Mouse (Mus musculus): ENCODE results near the gene Spock2. TPM values are rescaled to one million over a fixed set of nuclear protein-coding genes. Genes with fewer than 3 reads are reported as not detected.
"Not testable (repeated sequence)": the region's sequence is repeated elsewhere in the genome, so short reads cannot be mapped to it uniquely, and the experiment has no call there.

The Spock2 gene
- total and polyA plus RNA-seq, 3 experiments: 0.03 TPM; not detected in 2

DNA sequence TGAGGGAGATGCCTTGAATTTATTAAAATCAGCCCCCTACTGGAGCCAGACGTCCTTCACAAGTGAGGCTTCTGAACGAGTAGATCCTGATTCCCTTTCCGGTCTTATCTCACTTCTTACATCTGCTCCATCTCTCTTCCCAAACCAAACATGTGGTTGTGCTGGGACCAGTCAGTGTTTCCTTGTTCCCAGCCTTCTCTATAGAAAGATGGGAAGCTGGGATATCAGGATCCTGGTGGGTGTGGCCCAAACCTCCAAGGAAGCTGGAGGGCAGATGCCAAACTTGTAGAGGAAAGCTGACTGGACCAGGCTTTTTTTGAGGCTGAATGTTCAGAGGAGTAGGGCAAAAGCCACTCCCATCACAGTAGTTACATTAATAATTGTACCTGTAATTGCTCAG is 68.5 kb downstream of the Spock2 start:
- Histone ChIP-seq H3K27ac (ENCODE audit: control insufficient read depth, low read depth, low read length) (no peak overlapping the region), H3K27me3 (ENCODE audit: control insufficient read depth in 1 of 2, insufficient read depth in 2 of 2, low read length in 2 of 2) (no peaks in the 10 kb centered on the region; a peak in 1 of 4 replicates), H3K4me1 (ENCODE audit: control insufficient read depth in 1 of 2, insufficient read depth in 2 of 2, low read length in 2 of 2) (no peaks in the 10 kb centered on the region), H3K9ac (ENCODE audit: control insufficient read depth, low read depth, low read length, poor library complexity, severe bottlenecking) (no peak overlapping the region), H3K79me2 (ENCODE audit: control insufficient read depth, insufficient read depth, low read length, poor library complexity) (no peaks in the 10 kb centered on the region), H3K4me3 (ENCODE audit: control insufficient read depth in 1 of 2, insufficient read depth in 1 of 2, low read depth in 2 of 2, low read length in 2 of 2) (no peak overlapping the region), H3K36me3 (ENCODE audit: control insufficient read depth in 1 of 2, insufficient read depth in 2 of 2, low read length in 2 of 2) (no peaks in the 10 kb centered on the region), H3K9me3 (replicated peaks; ENCODE audit: insufficient read depth, low read length) (no peaks in the 10 kb centered on the region)
- no peak for DNase-seq (ENCODE audit: low read depth, low spot score)
- TF ChIP-seq SMC3 (IDR thresholded peaks at IDR 0.05; ENCODE audit: low read depth, low read length) (no peak), GATA1 (IDR thresholded peaks at IDR 0.05; ENCODE audit: low read depth, low read length) (no peak), NELFE (IDR thresholded peaks at IDR 0.05; ENCODE audit: low read depth, low read length) (no peak), E2F4 (IDR thresholded peaks at IDR 0.05; ENCODE audit: borderline replicate concordance, low read depth, low read length) (no peak), ZMIZ1 (IDR thresholded peaks at IDR 0.05; ENCODE audit: low read depth, low read length) (no peak), NRF1 (IDR thresholded peaks at IDR 0.05; ENCODE audit: insufficient read depth, low read depth, low read length, poor library complexity, severe bottlenecking) (no peak), ZNF384 (IDR thresholded peaks at IDR 0.05; ENCODE audit: low read depth, low read length) (no peak), EP300 (IDR thresholded peaks at IDR 0.05; ENCODE audit: low read depth in 1 of 2, low read length in 2 of 2) (no peak), MYC (IDR thresholded peaks at IDR 0.05; ENCODE audit: low read depth, low read length) (no peak), CHD1 (IDR thresholded peaks at IDR 0.05; ENCODE audit: low read depth, low read length) (no peak), UBTF (IDR thresholded peaks at IDR 0.05; ENCODE audit: borderline replicate concordance, insufficient read depth, low read depth, low read length) (no peak), GABPA (IDR thresholded peaks at IDR 0.05; ENCODE audit: low read depth, low read length) (no peak), ELF1 (IDR thresholded peaks at IDR 0.05; ENCODE audit: low read depth, low read length) (no peak), ZC3H11A (IDR thresholded peaks at IDR 0.05; ENCODE audit: low read depth, low read length) (no peak)

DNA sequence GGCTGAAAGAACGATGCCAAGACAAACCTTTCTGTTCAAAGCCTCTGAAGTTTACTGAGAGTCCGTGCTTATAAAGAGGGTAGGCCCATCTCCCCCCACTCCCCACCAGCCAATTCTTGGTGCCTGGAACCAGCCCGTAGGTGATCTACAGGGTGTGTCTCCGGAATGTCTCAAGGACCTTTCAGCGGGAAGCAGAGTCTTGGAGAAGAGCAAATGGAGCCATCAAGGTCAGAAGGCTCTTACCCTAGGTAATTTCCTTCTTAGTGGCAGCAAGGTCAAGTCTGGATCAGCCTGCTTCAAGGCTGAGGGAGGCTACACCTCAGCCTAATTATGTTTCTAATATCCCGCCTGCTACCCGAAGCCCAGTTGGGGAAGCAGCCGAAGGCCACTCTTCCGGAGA is 69.3 kb downstream of the Spock2 start:
- H3K36me3 ChIP-seq (ENCODE audit: control insufficient read depth in 1 of 2, insufficient read depth in 2 of 2, low read length in 2 of 2); H3K4me3 ChIP-seq (ENCODE audit: control insufficient read depth in 1 of 2, insufficient read depth in 1 of 2, low read depth in 2 of 2, low read length in 2 of 2); DNase-seq (ENCODE audit: low read depth, low spot score); H3K4me1 ChIP-seq (ENCODE audit: control insufficient read depth in 1 of 2, insufficient read depth in 2 of 2, low read length in 2 of 2); H3K9ac ChIP-seq (ENCODE audit: control insufficient read depth, low read depth, low read length, poor library complexity, severe bottlenecking); H3K27ac ChIP-seq (ENCODE audit: control insufficient read depth, low read depth, low read length); H3K79me2 ChIP-seq (ENCODE audit: control insufficient read depth, insufficient read depth, low read length, poor library complexity); H3K9me3 ChIP-seq (replicated peaks; ENCODE audit: insufficient read depth, low read length); H3K27me3 ChIP-seq (ENCODE audit: control insufficient read depth in 1 of 2, insufficient read depth in 2 of 2, low read length in 2 of 2): not testable (repeated sequence)

Other genes with a start within 250 kb of the Spock2 start
- gene Dnajb12, start 226.7 kb upstream of the Spock2 start, total RNA-seq (2012; rRNA removed): 13.3 and 17.2 TPM in 2 replicates
- gene Dnajb12, start 226.7 kb upstream of the Spock2 start, polyA plus RNA-seq (2012; ENCODE audit: insufficient read depth in 1 of 2, insufficient read length in 2 of 2, low read depth in 1 of 2, low replicate concordance in 2 of 2, missing spikeins in 1 of 2): 100 to 1,000 TPM in 1 of 2 experiments, 10 to 100 TPM in 1; 41.7 to 217 TPM
- 2.6 and 40.6 TPM in 2 replicates for gene Ddit4, start 154.4 kb upstream of the Spock2 start, total RNA-seq (2012; rRNA removed)
- 10 to 100 TPM in 1 of 2 experiments, not detected in 1; 11.6 TPM for gene Ddit4, start 154.4 kb upstream of the Spock2 start, polyA plus RNA-seq (2012; ENCODE audit: insufficient read depth in 1 of 2, insufficient read length in 2 of 2, low read depth in 1 of 2, low replicate concordance in 2 of 2, missing spikeins in 1 of 2)
- 17.0 and 17.1 TPM in 2 replicates for gene Ascc1, start 103.4 kb upstream of the Spock2 start, total RNA-seq (2012; rRNA removed)
- 10 to 100 TPM in 1 of 2 experiments, not detected in 1; 37.9 TPM for gene Ascc1, start 103.4 kb upstream of the Spock2 start, polyA plus RNA-seq (2012; ENCODE audit: insufficient read depth in 1 of 2, insufficient read length in 2 of 2, low read depth in 1 of 2, low replicate concordance in 2 of 2, missing spikeins in 1 of 2)
- 61.5 and 73.0 TPM in 2 replicates for gene Anapc16, start 103.1 kb upstream of the Spock2 start, total RNA-seq (2012; rRNA removed)
- gene Anapc16, start 103.1 kb upstream of the Spock2 start, polyA plus RNA-seq (2012; ENCODE audit: insufficient read depth in 1 of 2, insufficient read length in 2 of 2, low read depth in 1 of 2, low replicate concordance in 2 of 2, missing spikeins in 1 of 2): 10 to 100 TPM in 1 of 2 experiments, not detected in 1; 53.7 TPM
- gene Chst3, start 113.0 kb downstream of the Spock2 start, total RNA-seq (2012; rRNA removed): not detected in 2 replicates
- under 1 TPM in 1 of 2 experiments, not detected in 1; 0.08 TPM for gene Chst3, start 113.0 kb downstream of the Spock2 start, polyA plus RNA-seq (2012; ENCODE audit: insufficient read depth in 1 of 2, insufficient read length in 2 of 2, low read depth in 1 of 2, low replicate concordance in 2 of 2, missing spikeins in 1 of 2)
- 102 and 106 TPM in 2 replicates for gene Psap, start 171.4 kb downstream of the Spock2 start, total RNA-seq (2012; rRNA removed)
- 100 to 1,000 TPM in 1 of 2 experiments, 10 to 100 TPM in 1; 56.8 to 153 TPM for gene Psap, start 171.4 kb downstream of the Spock2 start, polyA plus RNA-seq (2012; ENCODE audit: insufficient read depth in 1 of 2, insufficient read length in 2 of 2, low read depth in 1 of 2, low replicate concordance in 2 of 2, missing spikeins in 1 of 2)
- gene Vsir, start 240.6 kb downstream of the Spock2 start, total RNA-seq (2012; rRNA removed): 4.9 and 11.2 TPM in 2 replicates
- 10 to 100 TPM in 1 of 2 experiments, not detected in 1; 10.6 TPM for gene Vsir, start 240.6 kb downstream of the Spock2 start, polyA plus RNA-seq (2012; ENCODE audit: insufficient read depth in 1 of 2, insufficient read length in 2 of 2, low read depth in 1 of 2, low replicate concordance in 2 of 2, missing spikeins in 1 of 2)